Mouse (Mus musculus) liver, adult 2 months (tissue): ENCODE data around the gene Gdap1l1. TPM values are rescaled to one million over a fixed set of nuclear protein-coding genes. Genes with fewer than 3 reads are reported as not detected.

Source experiments
- DNase-seq: peaks from one replicate; pipeline ENCODE4 v3.0.0-alpha.2; 2011; ENCODE audit warnings: low read depth, low spot score; ENCODE audit errors: extremely low read depth
- H3K27ac ChIP-seq: fragments of 200-500 bp; replicated peaks from 2 replicates; pipeline ENCODE4 v1.5.1; 2012; ENCODE audit warnings: low read depth, mild to moderate bottlenecking, control low read depth, inconsistent platforms, low read length; ENCODE audit not compliant: insufficient read depth
- H3K27me3 ChIP-seq: fragments of 200-500 bp; 2 replicates; pipeline ENCODE4 v1.6.1; 2012; ENCODE audit warnings: mild to moderate bottlenecking, moderate library complexity, low read length, inconsistent platforms; ENCODE audit not compliant: control insufficient read depth, insufficient read depth
- H3K36me3 ChIP-seq: fragments of 200-500 bp; 2 replicates; pipeline ENCODE4 v1.6.1; 2012; ENCODE audit warnings: low read length, inconsistent platforms; ENCODE audit not compliant: control insufficient read depth, insufficient read depth
- H3K4me1 ChIP-seq: fragments of 200-500 bp; 2 replicates; pipeline ENCODE4 v1.6.1; 2011; ENCODE audit warnings: low read length; ENCODE audit not compliant: control insufficient read depth, insufficient read depth
- H3K4me3 ChIP-seq: fragments of 200-500 bp; 2 replicates; pipeline ENCODE4 v1.5.1; 2011; ENCODE audit warnings: low read depth, mild to moderate bottlenecking, control low read depth, low read length, moderate library complexity; ENCODE audit not compliant: insufficient read depth
- H3K79me2 ChIP-seq: fragments of 200-500 bp; 2 replicates; pipeline ENCODE4 v1.6.1; 2012; ENCODE audit warnings: inconsistent platforms, mild to moderate bottlenecking, low read length, moderate library complexity; ENCODE audit not compliant: control insufficient read depth, insufficient read depth
- H3K9ac ChIP-seq: fragments of 200-500 bp; 2 replicates; pipeline ENCODE4 v1.6.1; 2012; ENCODE audit warnings: low read depth, mild to moderate bottlenecking, control low read depth, inconsistent platforms, low read length
- CTCF ChIP-seq: fragments of 200-500 bp; IDR thresholded peaks from 2 replicates; pipeline ENCODE4 v1.5.1; 2011; ENCODE audit warnings: low read depth, low read length, control low read depth
- POLR2A ChIP-seq: fragments of 200-500 bp; IDR thresholded peaks from 2 replicates; pipeline ENCODE4 v1.6.1; 2011; ENCODE audit warnings: low read length, control low read depth; ENCODE audit not compliant: insufficient read depth; ENCODE audit errors: extremely low read depth
- WGBS: fragments of 180-500 bp; shearing (Covaris S2); methylation state at CpG from one replicate; pipeline ENCODE4 v1.1.7; 2018; 5-methylcytosine and 5-hydroxymethylcytosine counted together
- polyA plus RNA-seq: library from polyadenylated mRNA; depleted of rRNA; stranded (reverse); fragments of >200 nt; gene quantifications from 2 replicates; pipeline ENCODE4 v1.2.3, GENCODE M21; 2012
- total RNA-seq: library from RNA; depleted of rRNA; stranded (reverse); fragments of >200 nt; gene quantifications from 2 replicates; pipeline ENCODE4 v1.2.3, GENCODE M21; 2014

Gdap1l1 gene
- total and polyA plus RNA-seq, 2 experiments, result not detected

- DNase-seq, result peak; percentile 86
- peaks cover 5% of the 10 kb centered on the region; the same call in 1 of the 2 replicates for H3K79me2 ChIP-seq
- no peaks in the 10 kb centered on the region for H3K27me3 ChIP-seq
- H3K4me3 ChIP-seq, result peak within 1 kb of the TSS; percentile 93
- H3K27ac ChIP-seq, result peak within 1 kb of the TSS; percentile 94
- under 1% methylated on average over 30 of the region's 30 CpGs for WGBS
- H3K4me1 ChIP-seq, result peaks cover 15% of the 10 kb centered on the region
- peaks cover 12% of the 10 kb centered on the region; the same call in 1 of the 2 replicates for H3K36me3 ChIP-seq
- peak within 1 kb of the TSS; percentile 95 for H3K9ac ChIP-seq
- TF ChIP-seq CTCF, result peak; percentile 99
- peak; percentile 63 for TF ChIP-seq POLR2A
Measured at GRCm38 (mm10) chr2:163472466-163472851, 34.2 kb downstream of the Gdap1l1 start, which contains the start of gene Fitm2. Gene Fitm2, minus strand, starts transcription at chr2:163472629.

- Histone ChIP-seq H3K27me3 (no peaks in the 10 kb centered on the region), H3K4me1 (no peaks in the 10 kb centered on the region; the same call in 1 of the 2 replicates), H3K4me3 (no peak overlapping the region), H3K36me3 (no peaks in the 10 kb centered on the region), H3K79me2 (no peaks in the 10 kb centered on the region), H3K9ac (no peak overlapping the region), H3K27ac (no peak overlapping the region)
- WGBS, result 72% methylated on average over 18 of the region's 18 CpGs
- no peak for DNase-seq
- TF ChIP-seq POLR2A, result no peak
- TF ChIP-seq CTCF, result peak; percentile 48
Measured at GRCm38 (mm10) chr2:163480191-163480825, 42.0 kb downstream of the Gdap1l1 start.

GRCm38 (mm10) chr2:163481539-163482029 is 43.3 kb downstream of the Gdap1l1 start:
- H3K36me3 ChIP-seq, result no peaks in the 10 kb centered on the region
- no peak for DNase-seq
- H3K27me3 ChIP-seq, result no peaks in the 10 kb centered on the region
- peak; percentile 27; the same call in 1 of the 2 replicates for TF ChIP-seq CTCF
- no peak for TF ChIP-seq POLR2A
- H3K27ac ChIP-seq, result no peak overlapping the region
- no peak overlapping the region for H3K9ac ChIP-seq
- H3K4me1 ChIP-seq, result no peaks in the 10 kb centered on the region; the same call in 1 of the 2 replicates
- no peaks in the 10 kb centered on the region for H3K79me2 ChIP-seq
- no peak overlapping the region for H3K4me3 ChIP-seq
- 5% methylated on average over 21 of the region's 21 CpGs for WGBS

GRCm38 (mm10) chr2:163487360-163487759 is 49.1 kb downstream of the Gdap1l1 start:
- TF ChIP-seq CTCF (no peak), POLR2A (no peak)
- Histone ChIP-seq H3K27me3 (no peaks in the 10 kb centered on the region), H3K9ac (no peak overlapping the region), H3K27ac (no peak overlapping the region), H3K4me3 (no peak overlapping the region), H3K36me3 (no peaks in the 10 kb centered on the region), H3K79me2 (no peaks in the 10 kb centered on the region), H3K4me1 (no peaks in the 10 kb centered on the region)
- 67% methylated on average over 3 of the region's 3 CpGs for WGBS
- no peak for DNase-seq

GRCm38 (mm10) chr2:163489725-163490291 is 51.5 kb downstream of the Gdap1l1 start:
- H3K4me1 ChIP-seq, result 0 out of 2 replicates have a peak, but pooled peaks cover 2% of the 10 kb centered on the region
- H3K79me2 ChIP-seq, result no peaks in the 10 kb centered on the region
- H3K27me3 ChIP-seq, result no peaks in the 10 kb centered on the region
- H3K4me3 ChIP-seq, result no peak overlapping the region
- H3K27ac ChIP-seq, result no peak overlapping the region
- 63% methylated on average over 5 of the region's 5 CpGs for WGBS
- H3K36me3 ChIP-seq, result no peaks in the 10 kb centered on the region
- TF ChIP-seq POLR2A (no peak), CTCF (no peak)
- H3K9ac ChIP-seq, result no peak overlapping the region
- no peak for DNase-seq

GRCm38 (mm10) chr2:163490656-163491055 is 52.4 kb downstream of the Gdap1l1 start:
- Histone ChIP-seq H3K36me3 (no peaks in the 10 kb centered on the region), H3K27me3 (no peaks in the 10 kb centered on the region), H3K79me2 (no peaks in the 10 kb centered on the region), H3K4me1 (0 out of 2 replicates have a peak, but pooled peaks cover 2% of the 10 kb centered on the region), H3K27ac (no peak overlapping the region), H3K4me3 (no peak overlapping the region), H3K9ac (no peak overlapping the region)
- DNase-seq, result no peak
- no peak for TF ChIP-seq CTCF
- no peak for TF ChIP-seq POLR2A
- WGBS, result 92% methylated on average over 17 of the region's 17 CpGs
